Mouse (Mus musculus) E14TG2a.4 (cell line): ENCODE data around the gene Rai2.

Experiments used
- CTCF ChIP-seq: conservative IDR thresholded peaks from 2 replicates; pipeline ENCODE4 v1.5.1; 2014; ENCODE audit warnings: low read length
- NANOG ChIP-seq: IDR thresholded peaks from 2 replicates; pipeline ENCODE4 v1.6.1; 2014; ENCODE audit warnings: borderline replicate concordance, low read length, mixed read lengths
- POU5F1 ChIP-seq: IDR thresholded peaks from 2 replicates; pipeline ENCODE4 v1.6.1; 2014; ENCODE audit warnings: low read length, borderline replicate concordance

DNA sequence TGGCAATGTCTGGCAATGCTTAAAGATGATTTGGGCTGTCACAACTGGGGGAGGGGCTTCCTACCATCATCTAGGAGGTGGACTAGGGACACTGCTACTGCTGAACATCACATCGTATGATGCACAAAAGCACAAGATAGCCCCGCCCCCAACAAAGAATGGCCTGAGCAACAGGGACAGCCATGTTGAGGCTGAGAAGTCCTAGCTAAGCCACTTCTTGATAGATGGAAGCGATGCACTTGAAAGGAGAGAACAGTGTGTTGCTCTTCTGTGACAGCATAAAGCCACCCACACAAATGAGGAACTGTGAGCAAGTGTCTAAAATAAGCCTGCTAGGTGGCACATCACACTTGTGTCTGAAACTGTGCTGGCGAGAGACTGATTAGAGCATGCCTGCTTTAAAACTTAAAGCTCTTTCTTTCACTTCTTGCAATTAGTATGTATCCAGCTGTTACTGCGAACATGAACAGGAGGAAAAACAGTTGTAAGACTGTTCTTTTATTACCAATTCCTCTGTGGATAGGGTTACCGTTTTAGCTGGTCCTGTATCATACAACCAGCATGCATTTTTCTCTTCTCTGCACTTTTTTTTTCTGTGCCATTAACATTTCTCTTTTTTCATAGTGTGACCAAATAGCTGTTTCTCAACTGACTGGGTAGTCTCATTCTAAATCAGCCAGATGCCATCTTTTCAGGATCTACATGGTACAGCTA, 63.6 kb downstream of the Rai2 start:
- TF ChIP-seq CTCF = no peak
- TF ChIP-seq NANOG = no peak
- no peak for TF ChIP-seq POU5F1
